Mouse (Mus musculus): ENCODE results near the gene Chrng.
A peak's percentile ranks its signal among the peaks of the same experiment; 100 is the strongest.

Chrng gene

DNA sequence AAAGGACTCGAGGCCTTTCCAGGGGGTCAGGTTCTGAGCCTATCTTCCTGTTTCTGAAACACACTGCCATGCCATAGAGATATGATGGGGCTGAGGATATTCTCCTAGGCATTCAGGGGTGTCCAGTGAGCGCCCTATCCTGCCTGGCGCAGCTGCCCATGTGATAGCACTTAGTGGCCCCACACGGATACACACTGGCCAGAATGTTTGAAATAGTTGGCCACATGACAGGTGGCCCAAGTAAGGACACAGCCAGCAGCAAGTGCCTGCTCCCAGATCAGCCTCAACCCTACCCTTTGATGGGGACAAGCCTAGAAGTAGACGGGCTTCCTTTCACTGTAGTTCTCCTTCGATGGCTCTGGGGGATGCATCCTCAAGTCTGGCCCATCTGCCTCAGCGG is at the start of gene Chrng:
TSS of gene Chrng (plus strand) at position 193 of the 400 bp plus-strand sequence.
- DNase-seq (ENCODE audit: low spot score) = no peak

DNA sequence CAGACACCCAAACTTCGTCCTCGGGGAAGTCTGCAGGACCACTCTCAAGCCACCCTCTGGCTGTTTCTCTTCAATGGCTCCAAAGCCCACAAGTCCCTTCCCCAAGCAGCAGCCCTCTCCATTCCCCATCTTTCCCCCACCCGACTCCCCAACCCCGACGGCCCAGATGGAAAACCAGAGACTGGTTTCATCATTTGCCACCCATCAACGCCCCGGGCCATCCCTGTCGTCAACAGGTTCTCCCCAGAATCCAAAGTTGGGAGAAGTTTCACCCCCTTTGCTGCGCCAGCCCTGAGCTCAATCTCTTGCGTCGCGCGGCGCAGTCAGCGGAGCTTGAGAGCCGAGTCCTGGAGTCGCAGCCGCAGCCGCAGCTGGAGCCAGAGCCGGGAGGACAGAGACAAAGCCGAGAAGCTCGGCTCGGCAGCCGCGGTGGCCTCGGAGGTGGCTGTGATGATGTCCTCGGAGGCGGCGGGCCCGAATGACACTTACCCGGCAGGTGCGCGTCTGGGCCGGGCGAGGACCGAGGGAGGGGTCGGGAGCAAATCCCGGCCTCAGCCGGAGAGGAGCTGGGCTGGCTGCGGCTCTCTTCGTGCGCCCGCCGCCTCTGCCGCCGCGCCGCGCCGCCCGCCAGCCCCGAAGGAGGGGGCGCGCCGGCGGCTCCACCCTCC is 48.8 kb upstream of the Chrng start:
- no peak for DNase-seq (ENCODE audit: low spot score)

DNA sequence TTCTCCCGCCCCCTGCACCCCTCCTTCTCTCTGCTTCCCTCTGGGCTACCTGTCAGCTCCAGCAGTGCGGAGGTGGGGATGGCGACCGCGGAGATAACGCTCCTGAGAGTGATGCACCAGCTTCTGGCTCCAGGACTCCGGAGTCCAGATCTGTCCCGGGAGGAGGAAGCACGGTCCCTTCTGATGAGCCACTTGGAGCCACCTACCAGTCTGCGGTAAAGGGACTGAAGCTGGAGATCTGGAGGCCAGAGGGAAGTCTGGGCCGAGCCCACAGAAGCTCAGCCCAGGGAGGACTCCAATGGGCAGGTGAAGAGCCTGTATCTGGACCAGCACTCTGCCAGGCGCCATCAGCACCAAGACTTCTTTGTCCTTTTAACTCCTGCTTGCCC is 48.3 kb upstream of the Chrng start, which contains the start of gene Ecel1:
TSS of gene Ecel1 (minus strand) at position 323 of the 389 bp plus-strand sequence.
- DNase-seq (ENCODE audit: low spot score) = no peak

DNA sequence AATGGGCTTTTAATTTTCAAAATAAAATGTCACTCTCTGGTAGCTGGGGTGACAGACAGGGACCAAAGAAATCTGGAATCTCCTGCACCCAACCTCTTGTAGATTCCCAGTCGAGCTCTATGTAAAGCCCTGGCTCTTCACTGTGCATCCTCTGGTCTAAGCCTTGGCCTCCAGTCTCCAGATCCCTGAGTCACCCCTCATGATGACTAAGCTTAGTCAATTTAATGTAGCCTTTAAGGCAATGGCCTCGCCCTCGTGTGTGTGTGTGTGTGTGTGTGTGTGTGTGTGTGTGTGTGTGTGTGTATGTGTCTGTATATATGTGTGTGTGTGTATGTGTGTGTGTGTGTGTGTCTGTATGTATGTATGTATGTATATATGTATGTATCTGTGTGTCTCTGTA is 45.1 kb upstream of the Chrng start:
- no peak for DNase-seq (ENCODE audit: low spot score)

DNA sequence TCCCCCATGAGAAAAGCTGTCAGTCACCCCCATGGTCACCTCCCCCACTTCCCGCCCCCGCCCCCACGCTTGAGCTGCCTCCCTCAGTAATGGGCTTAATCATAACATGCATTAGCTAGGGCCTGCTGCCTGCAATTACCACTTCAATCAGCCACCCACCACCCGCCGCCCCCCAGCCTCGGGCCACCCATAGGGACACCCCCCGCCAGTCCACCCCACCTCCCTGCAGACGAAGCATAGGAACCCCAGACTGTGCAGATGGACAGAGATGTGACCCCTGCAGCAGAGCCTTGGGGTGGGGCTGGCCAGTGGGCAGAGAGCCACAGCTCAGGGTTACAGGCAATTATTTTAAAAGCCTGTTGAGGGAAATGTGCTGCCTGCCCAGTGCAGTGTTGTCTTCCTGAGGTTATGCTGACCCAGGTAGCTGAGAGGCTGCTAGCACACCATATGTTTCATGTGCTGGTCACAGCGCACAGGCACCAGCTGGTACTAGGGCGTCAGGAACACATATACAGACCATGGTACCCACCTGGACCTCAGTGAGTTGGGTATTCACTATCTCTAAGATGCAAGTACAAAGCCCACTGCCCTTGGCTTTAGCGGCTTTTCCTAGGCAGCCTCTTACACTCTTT is 40.2 kb upstream of the Chrng start:
- no peak for DNase-seq (ENCODE audit: low spot score)

DNA sequence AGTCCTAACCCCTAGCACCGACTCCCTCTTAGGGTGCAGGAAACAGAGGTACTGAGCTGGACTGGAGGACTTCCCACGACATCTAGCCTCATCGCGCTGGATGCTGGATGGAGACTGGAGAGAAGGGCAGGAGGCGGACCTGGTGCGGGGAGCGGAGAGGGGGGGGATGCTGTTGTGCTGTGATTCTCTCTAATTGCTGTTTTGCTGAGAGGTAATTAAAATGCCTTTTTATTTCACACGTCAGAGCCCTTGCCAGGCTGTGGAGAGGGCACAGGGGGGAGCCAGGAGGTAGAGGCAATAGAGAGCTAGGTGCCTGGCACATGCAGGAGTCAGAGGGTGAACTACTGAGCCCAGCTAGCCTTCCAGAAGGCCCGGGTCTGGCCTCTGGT is 39.7 kb upstream of the Chrng start:
- DNase-seq (ENCODE audit: low spot score) = no peak

DNA sequence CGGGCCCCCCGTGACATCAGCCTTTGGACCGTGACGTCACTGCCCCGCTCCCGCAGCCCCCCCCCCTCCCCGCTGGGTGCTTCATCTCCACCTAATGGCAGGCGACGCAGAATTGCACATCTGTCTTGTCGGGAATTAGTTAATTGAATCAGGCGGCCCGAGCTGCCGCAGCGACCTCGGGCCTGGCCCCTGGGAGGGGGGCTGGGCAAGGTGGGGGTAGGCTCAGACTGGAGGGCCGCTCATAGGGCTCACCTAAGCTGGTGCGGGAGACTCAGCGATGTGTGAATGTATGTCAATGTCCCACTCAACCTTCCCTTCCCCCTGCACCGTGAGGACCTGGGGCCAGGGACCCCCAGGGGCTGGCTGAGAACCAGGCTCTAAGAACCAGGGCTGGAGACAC is 34.0 kb upstream of the Chrng start:
- no peak for DNase-seq (ENCODE audit: low spot score)

DNA sequence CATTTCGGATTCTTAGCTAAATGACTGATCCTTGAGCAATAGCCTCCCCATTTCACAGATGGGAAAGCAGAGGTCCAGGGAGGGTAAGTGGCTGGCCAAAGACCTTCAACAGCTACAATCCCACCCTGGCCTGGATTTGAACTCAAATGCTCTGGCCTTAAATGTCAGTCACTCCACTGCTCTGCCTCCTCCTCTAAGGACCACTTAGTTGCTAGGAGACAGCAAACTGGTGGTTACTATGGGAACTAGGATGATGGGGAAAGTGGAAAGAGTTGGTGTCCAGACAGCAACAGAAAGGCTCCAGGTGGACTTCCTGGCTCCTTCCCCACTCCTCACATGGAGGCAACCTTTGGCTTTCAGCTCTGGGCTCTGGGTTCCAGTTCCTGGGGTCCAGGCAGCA is 33.1 kb upstream of the Chrng start:
- DNase-seq (ENCODE audit: low spot score) = no peak

DNA sequence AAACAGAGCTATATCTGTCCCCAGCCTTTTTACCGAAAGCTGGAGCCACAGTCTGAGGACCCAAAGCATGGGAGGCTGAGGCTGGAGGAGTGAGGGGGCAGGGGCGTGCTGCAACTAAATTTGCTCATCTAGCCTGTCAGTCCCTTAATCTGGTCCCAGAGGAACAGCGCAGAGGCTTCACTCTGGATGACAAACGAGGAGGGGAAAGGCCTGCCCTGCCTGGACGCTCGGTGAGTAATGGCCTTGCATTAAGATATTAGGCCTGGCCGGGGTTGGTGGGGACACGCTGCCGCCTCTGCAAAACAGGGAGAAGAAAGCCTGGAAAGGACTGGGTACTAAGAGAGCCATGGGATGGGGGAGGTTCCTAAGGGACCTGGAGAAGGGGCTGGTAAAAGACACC is 32.1 kb upstream of the Chrng start:
- DNase-seq (ENCODE audit: low spot score) = no peak

DNA sequence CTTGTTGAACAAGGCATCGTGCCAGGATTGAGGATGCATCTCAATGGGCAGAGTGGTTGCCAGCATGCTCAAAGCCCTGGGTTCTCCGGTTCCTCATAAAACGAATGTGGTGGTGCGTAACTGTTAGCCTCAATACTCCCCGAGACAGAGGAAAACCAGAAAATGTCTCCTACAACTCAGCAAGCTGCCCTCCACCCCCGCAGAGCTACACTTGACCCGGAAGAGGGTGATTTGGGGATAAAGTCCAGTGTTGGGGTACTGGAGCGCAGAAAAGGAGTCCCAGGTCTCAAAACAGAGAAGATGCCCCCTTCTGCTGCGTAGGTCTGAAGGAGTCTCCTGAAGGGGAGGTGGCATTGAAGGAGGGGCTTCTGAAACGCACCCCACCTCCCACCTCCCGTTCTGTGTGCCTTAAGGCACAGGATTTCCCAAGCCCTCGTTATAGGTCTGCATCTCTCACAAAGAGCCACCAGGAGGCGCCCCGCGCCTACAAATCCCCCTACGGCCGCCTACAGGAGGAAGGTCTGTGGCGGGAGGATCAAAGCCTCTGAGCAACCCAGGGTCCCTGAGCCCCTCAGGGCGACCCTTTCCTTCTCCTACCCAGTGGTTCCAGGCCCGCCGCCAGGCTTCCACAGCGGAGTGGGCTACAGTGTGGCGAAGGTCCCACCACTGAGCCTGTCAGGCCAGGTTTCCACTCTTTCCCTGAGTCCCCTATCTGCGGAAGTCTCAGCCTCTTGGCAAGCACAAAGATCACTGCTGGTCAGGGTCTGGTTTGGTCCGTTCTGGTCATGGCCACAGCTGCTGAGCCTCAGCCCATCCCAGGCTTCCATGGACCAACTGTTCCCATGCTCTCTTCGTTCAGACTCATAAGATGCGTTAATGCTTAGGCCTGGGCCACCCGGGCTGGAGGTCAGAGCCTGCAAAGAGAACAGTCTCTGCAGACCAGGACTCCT is 30.2 kb upstream of the Chrng start:
- no peak for DNase-seq (ENCODE audit: low spot score)

DNA sequence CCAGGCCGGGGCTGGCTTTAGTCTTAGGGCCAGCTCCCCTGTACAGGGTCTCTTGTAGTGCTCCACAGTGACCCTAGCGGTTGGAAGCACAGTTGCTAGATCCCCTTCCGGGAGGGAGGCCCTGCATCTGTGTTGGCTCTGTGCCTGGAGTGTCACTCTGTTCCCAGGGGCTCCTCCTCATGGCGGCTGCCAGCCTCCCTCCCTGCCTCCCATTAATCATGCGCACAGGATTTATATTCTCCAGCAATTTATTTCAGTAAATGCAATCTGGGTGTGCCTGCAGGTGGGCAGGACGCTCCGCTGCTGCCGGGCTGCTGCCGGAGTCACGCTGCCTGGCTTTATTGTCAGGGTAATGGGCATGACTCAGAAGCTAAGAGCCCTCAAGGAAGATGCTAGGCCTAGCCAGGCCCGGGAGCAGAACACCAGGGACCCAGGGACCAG is 28.6 kb upstream of the Chrng start:
- DNase-seq (ENCODE audit: low spot score) = no peak

DNA sequence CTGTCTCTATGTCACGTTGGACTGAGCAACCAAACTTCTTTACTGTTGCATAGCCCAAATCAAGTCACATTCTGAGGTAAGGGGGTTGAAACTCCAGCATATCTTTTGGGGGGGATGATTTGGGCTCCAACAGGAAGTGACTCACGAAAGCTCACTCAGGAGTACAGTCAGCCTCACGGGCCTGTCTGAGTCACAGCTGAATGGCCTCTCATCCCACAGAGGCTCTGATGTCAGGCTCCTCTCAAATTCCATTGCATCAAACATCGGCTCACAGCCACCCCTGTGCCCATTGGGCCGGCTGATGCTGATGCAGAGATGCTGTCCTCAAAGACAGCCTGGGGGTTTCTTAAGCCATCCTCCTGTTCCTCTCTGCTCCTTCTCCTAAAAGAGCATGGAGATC is 23.6 kb upstream of the Chrng start:
- no peak for DNase-seq (ENCODE audit: low spot score)

DNA sequence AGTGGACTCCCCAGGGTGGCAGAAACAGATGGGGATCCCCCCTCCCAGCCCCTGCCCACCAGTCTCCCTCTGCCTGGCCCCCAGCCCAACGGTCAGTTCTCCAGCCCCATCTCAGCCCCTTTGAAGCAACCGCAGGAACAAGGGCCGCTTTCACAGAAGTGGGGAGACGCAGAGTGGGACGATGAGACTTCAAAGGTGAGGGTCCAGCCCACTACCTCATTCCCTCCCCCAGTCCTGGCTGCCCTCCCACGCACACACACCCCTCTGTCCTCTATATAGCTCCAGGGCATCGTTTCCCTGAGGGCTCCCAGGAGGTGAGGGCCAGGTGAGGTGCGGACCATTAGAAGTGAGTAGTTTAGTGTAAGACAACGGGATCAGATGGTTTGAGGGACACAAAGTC is 21.4 kb upstream of the Chrng start, which contains the start of gene Prss56:
TSS of gene Prss56 (plus strand) at position 301 of the 400 bp plus-strand sequence.
- DNase-seq (ENCODE audit: low spot score) = no peak

DNA sequence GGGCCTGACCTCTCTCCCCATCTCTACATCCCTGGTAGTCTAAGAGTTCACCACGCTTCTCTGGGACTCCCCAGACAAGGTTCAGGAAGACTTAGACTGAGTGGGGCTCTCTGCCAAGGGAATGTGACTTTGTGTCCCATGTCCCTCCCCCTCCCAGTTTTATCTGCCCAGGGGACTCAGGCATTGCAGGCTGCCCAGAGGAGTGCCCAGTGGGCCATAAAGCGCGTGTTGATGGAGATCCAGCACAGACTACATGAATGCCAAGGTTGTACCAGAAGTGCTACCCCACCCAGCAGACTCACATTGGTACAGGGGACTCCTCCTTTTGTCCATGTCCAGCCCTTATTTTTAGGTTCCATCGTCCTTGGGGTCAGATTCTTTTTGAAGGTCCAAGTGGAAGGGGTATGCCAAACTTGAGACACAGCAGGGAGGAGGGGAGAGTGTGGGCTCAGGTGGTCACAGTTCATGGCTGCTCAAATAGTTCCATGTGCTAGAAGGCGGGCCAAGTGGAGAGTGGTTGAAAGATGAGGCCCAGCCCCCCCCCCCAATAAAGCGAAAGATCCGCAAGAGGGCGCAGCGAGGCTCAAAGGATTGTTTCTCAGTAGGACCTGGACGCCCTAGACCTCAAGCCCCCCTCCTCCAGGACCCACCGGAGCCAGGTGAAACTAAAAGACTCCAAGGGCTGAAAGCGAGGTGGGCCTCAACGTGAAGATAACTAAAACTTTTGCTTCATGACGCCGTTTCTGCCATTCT is 20.3 kb upstream of the Chrng start:
- no peak for DNase-seq (ENCODE audit: low spot score)

DNA sequence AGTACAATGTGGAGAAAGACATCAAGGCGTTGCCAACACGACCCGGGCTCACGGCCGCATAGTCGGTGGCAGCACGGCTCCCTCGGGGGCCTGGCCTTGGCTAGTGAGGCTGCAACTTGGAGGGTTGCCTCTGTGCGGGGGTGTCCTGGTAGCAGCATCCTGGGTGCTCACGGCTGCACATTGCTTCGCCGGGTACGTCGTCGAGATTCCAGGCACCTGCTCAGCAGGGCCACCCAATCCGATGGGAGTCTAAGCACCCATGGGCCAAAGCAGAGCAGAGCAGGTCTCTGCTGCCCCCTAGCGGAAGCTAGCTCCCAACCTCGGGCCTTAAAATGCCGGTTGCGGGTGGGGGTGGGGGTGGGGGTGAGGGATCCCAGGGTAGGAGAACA is 19.7 kb upstream of the Chrng start:
- DNase-seq (ENCODE audit: low spot score) = peak; percentile 37

DNA sequence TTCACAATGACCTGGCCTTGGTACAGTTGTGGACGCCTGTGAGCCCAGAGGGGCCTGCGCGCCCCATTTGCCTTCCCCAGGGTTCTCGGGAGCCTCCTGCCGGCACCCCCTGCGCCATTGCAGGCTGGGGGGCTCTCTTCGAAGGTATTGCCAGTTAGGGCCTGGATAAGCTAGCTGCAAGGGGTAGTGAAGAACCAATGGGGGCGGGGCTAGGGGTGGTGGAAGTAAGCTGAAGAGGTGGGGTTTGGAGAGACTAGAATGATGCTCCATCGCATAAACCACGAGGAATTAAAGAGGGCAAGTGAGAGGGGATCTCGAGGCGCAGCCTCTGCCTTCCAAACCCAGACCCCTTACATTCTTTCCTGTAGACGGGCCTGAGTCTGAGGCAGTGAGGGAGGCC is 18.9 kb upstream of the Chrng start:
- no peak for DNase-seq (ENCODE audit: low spot score)

DNA sequence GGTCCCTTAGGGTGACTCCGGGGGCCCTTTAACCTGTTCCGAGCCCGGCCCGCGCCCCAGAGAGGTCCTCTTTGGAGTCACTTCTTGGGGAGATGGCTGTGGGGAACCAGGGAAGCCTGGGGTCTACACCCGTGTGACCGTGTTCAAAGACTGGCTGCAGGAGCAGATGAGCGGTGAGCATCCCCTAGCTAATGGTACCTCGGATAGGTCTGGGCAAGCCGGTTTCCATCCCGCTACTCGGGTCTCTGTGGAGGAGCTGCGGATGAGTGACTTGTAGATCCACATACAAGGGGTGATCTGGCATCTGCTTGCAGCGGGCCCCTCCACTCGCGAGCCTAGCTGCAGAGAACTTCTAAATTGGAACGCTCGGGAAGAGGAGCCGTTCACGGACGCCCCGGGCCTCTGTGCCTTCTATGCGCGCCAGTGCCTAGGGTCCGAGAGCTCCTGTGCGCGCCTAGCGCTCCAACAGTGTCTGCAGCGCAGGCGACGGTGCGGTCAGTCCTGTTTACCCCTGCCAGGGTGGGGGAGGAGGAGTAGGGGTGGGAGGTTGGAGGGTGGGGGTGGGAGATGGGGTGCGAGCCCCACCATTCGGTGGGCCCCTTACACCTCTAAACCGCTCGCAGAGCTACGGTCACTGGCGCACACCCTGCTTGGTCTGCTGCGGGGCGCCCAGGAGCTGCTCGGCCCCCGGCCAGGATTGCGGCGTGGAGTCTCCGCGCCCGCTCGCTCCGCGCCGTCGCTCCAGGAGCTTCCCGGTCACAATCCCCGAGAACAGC is 18.0 kb upstream of the Chrng start:
- no peak for DNase-seq (ENCODE audit: low spot score)

DNA sequence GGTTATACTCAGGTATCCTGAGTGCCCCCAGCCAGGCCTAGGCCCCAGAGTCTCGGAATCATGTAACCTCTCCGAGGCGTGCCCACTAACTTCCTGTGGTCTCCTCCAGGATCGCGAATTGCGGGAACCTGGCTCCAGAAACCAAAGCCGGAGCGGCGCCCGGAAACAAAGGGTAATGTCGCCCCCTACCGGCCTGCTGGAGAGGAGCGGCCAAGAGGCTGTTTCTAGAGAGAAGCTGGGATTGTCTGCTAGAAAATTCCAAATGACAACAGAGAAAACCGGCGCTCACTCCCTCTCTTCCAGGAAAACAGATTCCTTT is 17.5 kb upstream of the Chrng start:
- peak; percentile 37 for DNase-seq (ENCODE audit: low spot score)

DNA sequence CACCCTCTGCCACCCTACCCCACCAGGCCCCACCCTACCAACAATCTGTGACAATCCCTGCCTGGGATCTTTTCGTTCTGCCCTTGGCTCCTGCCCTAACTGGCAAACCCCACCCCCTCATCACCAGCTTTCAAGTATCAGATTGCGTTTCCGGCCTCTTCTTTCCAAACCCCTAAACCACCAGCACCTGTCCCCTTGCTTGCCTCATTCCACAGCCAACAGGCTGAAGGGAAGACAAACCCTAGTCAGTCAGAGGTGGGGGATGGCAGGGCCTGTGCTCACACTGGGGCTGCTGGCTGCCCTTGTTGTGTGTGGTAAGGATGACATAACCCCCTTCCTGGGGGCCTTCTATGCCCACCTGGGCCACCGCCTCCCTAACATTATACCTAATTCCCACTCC is 14.0 kb upstream of the Chrng start, which contains the start of gene Chrnd:
TSS of gene Chrnd (plus strand) at position 179 of the 400 bp plus-strand sequence.
- DNase-seq (ENCODE audit: low spot score) = no peak

DNA sequence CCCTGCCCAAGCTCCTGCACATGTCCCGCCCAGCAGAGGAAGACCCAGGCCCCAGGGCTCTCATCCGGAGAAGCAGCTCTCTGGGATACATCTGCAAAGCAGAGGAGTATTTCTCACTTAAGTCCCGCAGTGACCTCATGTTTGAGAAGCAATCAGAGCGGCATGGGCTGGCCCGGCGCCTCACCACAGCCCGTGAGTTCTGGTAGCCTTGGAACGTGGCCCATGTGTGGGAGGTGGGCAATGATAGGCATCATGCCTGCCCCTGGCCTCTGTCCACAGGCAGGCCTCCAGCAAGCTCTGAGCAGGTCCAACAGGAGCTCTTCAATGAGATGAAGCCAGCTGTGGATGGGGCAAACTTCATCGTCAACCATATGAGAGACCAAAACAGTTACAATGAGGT is 7.2 kb upstream of the Chrng start:
- no peak for DNase-seq (ENCODE audit: low spot score)

Data from spleen, adult 12 weeks (tissue).